8 mouse cellular contexts compared by ENCODE assay signal in the genomic region with DNA sequence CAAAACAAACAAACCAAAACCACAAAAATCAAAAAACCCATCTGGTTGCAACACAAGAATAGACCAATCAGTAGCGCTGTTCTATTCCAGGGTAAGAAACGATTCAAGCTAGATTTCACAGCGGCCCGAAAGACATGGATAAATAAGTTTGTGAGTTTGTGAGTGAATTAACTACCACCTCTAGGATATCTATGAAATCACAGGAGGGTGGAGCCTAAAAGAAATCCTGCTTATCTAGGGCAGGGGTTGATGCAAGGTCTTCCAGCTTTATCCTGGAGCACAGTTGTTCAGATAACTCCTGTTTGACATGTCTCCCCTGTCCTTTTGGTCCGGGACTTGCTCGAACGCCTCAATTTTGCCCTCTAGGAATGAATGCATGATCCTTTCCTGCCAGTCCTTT. TPM values are rescaled to one million over a fixed set of nuclear protein-coding genes. Genes with fewer than 3 reads are reported as not detected.
DNase-seq lines count a peak whose midpoint lies in the region; ATAC-seq and TF ChIP-seq lines count a peak whose summit lies in the region.

No protein-coding gene starts in this region.

- no peaks in the 10 kb centered on the region for H3K9me3 ChIP-seq in heart, embryonic 14.5 days (ENCODE audit: control insufficient read depth, low read length)
- no peaks in the 10 kb centered on the region for H3K9me3 ChIP-seq in MEL (replicated peaks; ENCODE audit: insufficient read depth, low read length)
- H3K9me3 ChIP-seq in hindbrain, embryonic 10.5 days: no peaks in the 10 kb centered on the region
- H3K9me3 ChIP-seq in midbrain, embryonic 10.5 days (replicated peaks): no peaks in the 10 kb centered on the region

- DNase-seq in heart, postnatal 10 days: no peak
- no peak for DNase-seq in MEL (ENCODE audit: low read depth, low spot score)
- DNase-seq in hindbrain, embryonic 10.5 days (ENCODE audit: low spot score): no peak
- DNase-seq in midbrain, embryonic 10.5 days (ENCODE audit: low spot score): no peak
- no peak for DNase-seq in cerebellum, adult 18-20 months
- DNase-seq in spleen, adult 12 weeks (ENCODE audit: low spot score): no peak
- no peak for DNase-seq in right cerebral cortex, postnatal 10 days (ENCODE audit: low spot score in 2 of 2)

- 25% methylated on average over 7 of the region's 7 CpGs for WGBS in heart, embryonic 14.5 days
- 29% methylated on average over 7 of the region's 7 CpGs for WGBS in hindbrain, embryonic 10.5 days
- WGBS in midbrain, embryonic 10.5 days: 30% methylated on average over 7 of the region's 7 CpGs

- no peak for TF ChIP-seq EP300 in MEL (IDR thresholded peaks at IDR 0.05; ENCODE audit: low read depth in 1 of 2, low read length in 2 of 2)

- peak overlapping the region; percentile 73 for H3K9ac ChIP-seq in heart, embryonic 14.5 days (ENCODE audit: low read length)
- H3K9ac ChIP-seq in MEL (ENCODE audit: control insufficient read depth, low read depth, low read length, poor library complexity, severe bottlenecking): peak overlapping the region; percentile 29

- peaks cover 22% of the 10 kb centered on the region for H3K79me2 ChIP-seq in MEL (ENCODE audit: control insufficient read depth, insufficient read depth, low read length, poor library complexity)

- H3K4me3 ChIP-seq in heart, embryonic 14.5 days (ENCODE audit: control insufficient read depth in 1 of 2, insufficient read depth in 1 of 2, low read depth in 1 of 2, low read length in 2 of 2): peak overlapping the region; percentile 64 to 97
- H3K4me3 ChIP-seq in MEL (ENCODE audit: control insufficient read depth in 1 of 2, insufficient read depth in 1 of 2, low read depth in 2 of 2, low read length in 2 of 2): peak overlapping the region; percentile 97 to 99
- H3K4me3 ChIP-seq in hindbrain, embryonic 10.5 days: peak overlapping the region; percentile 80
- H3K4me3 ChIP-seq in midbrain, embryonic 10.5 days: peak overlapping the region; percentile 81

- no peak for TF ChIP-seq CTCF in MEL (IDR thresholded peaks at IDR 0.05 in 2 of 3, conservative IDR thresholded peaks at IDR 0.05 in 1 of 3; ENCODE audit: control insufficient read depth in 1 of 3, insufficient read depth in 1 of 3, low read depth in 2 of 3, low read length in 3 of 3, poor library complexity in 1 of 3, severe bottlenecking in 1 of 3)

- no peak for TF ChIP-seq RAD21 in MEL (IDR thresholded peaks at IDR 0.05; ENCODE audit: low read depth, low read length)

- H3K4me2 ChIP-seq in heart, embryonic 14.5 days (ENCODE audit: low read length): peak overlapping the region; percentile 95

- TF ChIP-seq POLR2A in MEL (IDR thresholded peaks at IDR 0.05; ENCODE audit: control insufficient read depth in 1 of 2, insufficient read depth in 1 of 2, low read depth in 1 of 2, low read length in 2 of 2, poor library complexity in 1 of 2): no peak

- no peak for ATAC-seq in heart, embryonic 14.5 days (ENCODE audit: insufficient number of reproducible peaks, insufficient read depth, low FRiP score, low read depth)

- intact Hi-C loops in heart, postnatal 10 days (cut with DNase I): loop anchor here (2.0 kb wide), 1 partner anchor 29 kb away; the partner anchor contains the start of gene Ulk3

- H3K4me1 ChIP-seq in heart, embryonic 14.5 days (ENCODE audit: control insufficient read depth in 2 of 2, insufficient read depth in 2 of 2, low read length in 2 of 2): peaks cover 7 to 24% of the 10 kb centered on the region in 2 experiments
- H3K4me1 ChIP-seq in MEL (ENCODE audit: control insufficient read depth in 1 of 2, insufficient read depth in 2 of 2, low read length in 2 of 2): peaks cover 2 to 28% of the 10 kb centered on the region in 2 experiments
- H3K4me1 ChIP-seq in hindbrain, embryonic 10.5 days (replicated peaks): peaks cover 27% of the 10 kb centered on the region
- peaks cover 24% of the 10 kb centered on the region for H3K4me1 ChIP-seq in midbrain, embryonic 10.5 days

- no peak overlapping the region; a peak in 1 of 4 replicates for H3K27ac ChIP-seq in heart, embryonic 14.5 days (replicated peaks in 1 of 2; ENCODE audit: control insufficient read depth in 1 of 2, insufficient read depth in 1 of 2, low read depth in 2 of 2, low read length in 2 of 2)
- no peak overlapping the region for H3K27ac ChIP-seq in MEL (ENCODE audit: control insufficient read depth, low read depth, low read length)
- H3K27ac ChIP-seq in hindbrain, embryonic 10.5 days: peak overlapping the region; percentile 89
- H3K27ac ChIP-seq in midbrain, embryonic 10.5 days (replicated peaks): peak overlapping the region; percentile 88

- H3K27me3 ChIP-seq in heart, embryonic 14.5 days (ENCODE audit: control insufficient read depth, insufficient read depth, low read length): no peaks in the 10 kb centered on the region
- no peaks in the 10 kb centered on the region for H3K27me3 ChIP-seq in MEL (ENCODE audit: control insufficient read depth in 1 of 2, insufficient read depth in 2 of 2, low read length in 2 of 2)
- H3K27me3 ChIP-seq in hindbrain, embryonic 10.5 days (ENCODE audit: insufficient read depth, poor library complexity, severe bottlenecking): no peaks in the 10 kb centered on the region
- H3K27me3 ChIP-seq in midbrain, embryonic 10.5 days (ENCODE audit: low read depth, poor library complexity, severe bottlenecking): no peaks in the 10 kb centered on the region

- H3K36me3 ChIP-seq in heart, embryonic 14.5 days (ENCODE audit: control insufficient read depth, insufficient read depth, low read length): no peaks in the 10 kb centered on the region
- peaks cover 2 to 22% of the 10 kb centered on the region in 2 experiments for H3K36me3 ChIP-seq in MEL (ENCODE audit: control insufficient read depth in 1 of 2, insufficient read depth in 2 of 2, low read length in 2 of 2)
- H3K36me3 ChIP-seq in hindbrain, embryonic 10.5 days: no peaks in the 10 kb centered on the region
- no peaks in the 10 kb centered on the region for H3K36me3 ChIP-seq in midbrain, embryonic 10.5 days

TF ChIP-seq in MEL, 35 proteins besides CTCF, POLR2A, EP300 and RAD21 (continues in another document):
- TF ChIP-seq MAFK (IDR thresholded peaks at IDR 0.05; ENCODE audit: borderline replicate concordance, low read depth, low read length): no peak
- TF ChIP-seq TAL1 (IDR thresholded peaks at IDR 0.05; ENCODE audit: low read length): no peak
- no peak for TF ChIP-seq UBTF (IDR thresholded peaks at IDR 0.05; ENCODE audit: borderline replicate concordance, insufficient read depth, low read depth, low read length)
- no peak for TF ChIP-seq SMC3 (IDR thresholded peaks at IDR 0.05; ENCODE audit: low read depth, low read length)
- no peak for TF ChIP-seq MXI1 (IDR thresholded peaks at IDR 0.05; ENCODE audit: low read depth, low read length)
- TF ChIP-seq POLR2AphosphoS2 (IDR thresholded peaks at IDR 0.05; ENCODE audit: low read length): no peak
- TF ChIP-seq CHD1 (IDR thresholded peaks at IDR 0.05; ENCODE audit: low read depth, low read length): no peak
- no peak for TF ChIP-seq ELF1 (IDR thresholded peaks at IDR 0.05; ENCODE audit: low read depth, low read length)

RNA-seq across cellular contexts. Expression of gene Scamp2, which starts 0.5 kb away (rescaled TPM):
- polyA plus RNA-seq in heart, embryonic 14.5 days (2014; fragmentation: Nextera tagmentation; extraction: Ambion mirVana): 56.5 and 58.7 TPM in 2 replicates
- 10 to 100 TPM; 34.3 to 35.4 TPM for total RNA-seq in heart, postnatal 10 days (2021)
- 32.4 and 35.4 TPM in 2 replicates for total RNA-seq in MEL (2012; rRNA removed)
- polyA plus RNA-seq in MEL (2012; ENCODE audit: insufficient read depth in 1 of 2, insufficient read length in 2 of 2, low read depth in 1 of 2, low replicate concordance in 2 of 2, missing spikeins in 1 of 2): 10 to 100 TPM in 1 of 2 experiments, not detected in 1; 51.4 TPM
- 50.7 and 59.7 TPM in 2 replicates for polyA plus RNA-seq in hindbrain, embryonic 10.5 days (2016; fragmentation: Nextera tagmentation; extraction: Ambion mirVana)
- 52.4 and 58.9 TPM in 2 replicates for polyA plus RNA-seq in midbrain, embryonic 10.5 days (2016; fragmentation: Nextera tagmentation; extraction: Ambion mirVana)

RNA-seq across cellular contexts. Expression of gene Mpi, which starts 7.7 kb away (rescaled TPM):
- polyA plus RNA-seq in heart, embryonic 14.5 days (2014; fragmentation: Nextera tagmentation; extraction: Ambion mirVana): 69.2 and 74.3 TPM in 2 replicates
- total RNA-seq in heart, postnatal 10 days (2021): 100 to 1,000 TPM; 129 to 131 TPM
- 24.3 and 25.9 TPM in 2 replicates for total RNA-seq in MEL (2012; rRNA removed)
- 10 to 100 TPM in 1 of 2 experiments, not detected in 1; 37.7 TPM for polyA plus RNA-seq in MEL (2012; ENCODE audit: insufficient read depth in 1 of 2, insufficient read length in 2 of 2, low read depth in 1 of 2, low replicate concordance in 2 of 2, missing spikeins in 1 of 2)
- polyA plus RNA-seq in hindbrain, embryonic 10.5 days (2016; fragmentation: Nextera tagmentation; extraction: Ambion mirVana): 61.7 and 74.1 TPM in 2 replicates
- polyA plus RNA-seq in midbrain, embryonic 10.5 days (2016; fragmentation: Nextera tagmentation; extraction: Ambion mirVana): 64.7 and 74.4 TPM in 2 replicates

RNA-seq across cellular contexts. Expression of gene Fam219b, which starts 22.9 kb away (rescaled TPM):
- 11.1 and 13.3 TPM in 2 replicates for polyA plus RNA-seq in heart, embryonic 14.5 days (2014; fragmentation: Nextera tagmentation; extraction: Ambion mirVana)
- 1 to 10 TPM; 8.0 to 9.1 TPM for total RNA-seq in heart, postnatal 10 days (2021)
- total RNA-seq in MEL (2012; rRNA removed): 12.7 and 16.4 TPM in 2 replicates
- polyA plus RNA-seq in MEL (2012; ENCODE audit: insufficient read depth in 1 of 2, insufficient read length in 2 of 2, low read depth in 1 of 2, low replicate concordance in 2 of 2, missing spikeins in 1 of 2): 10 to 100 TPM in 1 of 2 experiments, not detected in 1; 12.8 TPM
- 16.1 and 16.3 TPM in 2 replicates for polyA plus RNA-seq in hindbrain, embryonic 10.5 days (2016; fragmentation: Nextera tagmentation; extraction: Ambion mirVana)
- polyA plus RNA-seq in midbrain, embryonic 10.5 days (2016; fragmentation: Nextera tagmentation; extraction: Ambion mirVana): 16.8 and 19.4 TPM in 2 replicates

RNA-seq across cellular contexts. Expression of gene Ulk3, which starts 29.0 kb away (rescaled TPM):
- 10.9 and 15.0 TPM in 2 replicates for polyA plus RNA-seq in heart, embryonic 14.5 days (2014; fragmentation: Nextera tagmentation; extraction: Ambion mirVana)
- total RNA-seq in heart, postnatal 10 days (2021): 10 to 100 TPM in 1 of 2 experiments, 1 to 10 TPM in 1; 8.3 to 10.1 TPM
- total RNA-seq in MEL (2012; rRNA removed): 4.3 and 5.0 TPM in 2 replicates
- polyA plus RNA-seq in MEL (2012; ENCODE audit: insufficient read depth in 1 of 2, insufficient read length in 2 of 2, low read depth in 1 of 2, low replicate concordance in 2 of 2, missing spikeins in 1 of 2): 10 to 100 TPM in 1 of 2 experiments, not detected in 1; 11.9 TPM
- 14.2 and 14.6 TPM in 2 replicates for polyA plus RNA-seq in hindbrain, embryonic 10.5 days (2016; fragmentation: Nextera tagmentation; extraction: Ambion mirVana)
- polyA plus RNA-seq in midbrain, embryonic 10.5 days (2016; fragmentation: Nextera tagmentation; extraction: Ambion mirVana): 14.5 and 18.8 TPM in 2 replicates

RNA-seq across cellular contexts. Expression of gene Cox5a, which starts 39.2 kb away (rescaled TPM):
- 1,689 and 1,756 TPM in 2 replicates for polyA plus RNA-seq in heart, embryonic 14.5 days (2014; fragmentation: Nextera tagmentation; extraction: Ambion mirVana)
- 1,000 to 10,000 TPM; 2,186 to 2,217 TPM for total RNA-seq in heart, postnatal 10 days (2021)
- 364 and 367 TPM in 2 replicates for total RNA-seq in MEL (2012; rRNA removed)
- polyA plus RNA-seq in MEL (2012; ENCODE audit: insufficient read depth in 1 of 2, insufficient read length in 2 of 2, low read depth in 1 of 2, low replicate concordance in 2 of 2, missing spikeins in 1 of 2): 100 to 1,000 TPM in 1 of 2 experiments, not detected in 1; 400 TPM
- polyA plus RNA-seq in hindbrain, embryonic 10.5 days (2016; fragmentation: Nextera tagmentation; extraction: Ambion mirVana): 712 and 781 TPM in 2 replicates
- 705 and 737 TPM in 2 replicates for polyA plus RNA-seq in midbrain, embryonic 10.5 days (2016; fragmentation: Nextera tagmentation; extraction: Ambion mirVana)

Comparison
In these comparisons a context has a peak if more than half of its experiments do, and no peak if none do; other contexts are left out.
1. H3K27ac ChIP-seq: peak in hindbrain, embryonic 10.5 days (single experiment) and midbrain, embryonic 10.5 days (single experiment); none in heart, embryonic 14.5 days (0 of 2) and MEL (single experiment).
2. Peak in every context shown above with its lines, with median percentiles within 50 percentile points of each other: H3K4me3 ChIP-seq.